Mouse (Mus musculus) heart, postnatal 14 days (tissue): ENCODE data around the gene Zfyve19. TPM values are rescaled to one million over a fixed set of nuclear protein-coding genes. Genes with fewer than 3 reads are reported as not detected.

ENCODE experiments used
- DNase-seq, 2 experiments: peaks; one replicate each; pipeline ENCODE4 v3.0.0; 2021 to 2022
- intact Hi-C: fragments of 180-260 bp; cut with DNase I; formaldehyde crosslinking; loops from one replicate; pipeline ENCODE4 v1.15.1; 2025
- long read RNA-seq, 2 experiments: library from polyadenylated mRNA; stranded (forward); transcript quantifications; one replicate each; pipeline ENCODE4 v2.0.0; 2021
- total RNA-seq, 2 experiments: library from RNA; stranded (reverse); gene quantifications; 2 replicates each; pipeline ENCODE4 v1.2.3; 2021

Zfyve19 gene
- total RNA-seq: 10 to 100 TPM; 15.7 TPM
- long read RNA-seq, experiment 1, transcript Zfyve19-201 (11 exons, 2,008 nt): major isoform, 18 of 25 reads
- long read RNA-seq, experiment 1, partial matches to known transcripts: 0 of 25 reads
- long read RNA-seq, experiment 1, other reads (novel, unspliced or antisense): 5 of 25 reads
- long read RNA-seq, experiment 2, transcript Zfyve19-201 (11 exons, 2,008 nt): major isoform, 11 of 18 reads
- long read RNA-seq, experiment 2, partial matches to known transcripts: 0 of 18 reads
- long read RNA-seq, experiment 2, other reads (novel, unspliced or antisense): 7 of 18 reads

DNA sequence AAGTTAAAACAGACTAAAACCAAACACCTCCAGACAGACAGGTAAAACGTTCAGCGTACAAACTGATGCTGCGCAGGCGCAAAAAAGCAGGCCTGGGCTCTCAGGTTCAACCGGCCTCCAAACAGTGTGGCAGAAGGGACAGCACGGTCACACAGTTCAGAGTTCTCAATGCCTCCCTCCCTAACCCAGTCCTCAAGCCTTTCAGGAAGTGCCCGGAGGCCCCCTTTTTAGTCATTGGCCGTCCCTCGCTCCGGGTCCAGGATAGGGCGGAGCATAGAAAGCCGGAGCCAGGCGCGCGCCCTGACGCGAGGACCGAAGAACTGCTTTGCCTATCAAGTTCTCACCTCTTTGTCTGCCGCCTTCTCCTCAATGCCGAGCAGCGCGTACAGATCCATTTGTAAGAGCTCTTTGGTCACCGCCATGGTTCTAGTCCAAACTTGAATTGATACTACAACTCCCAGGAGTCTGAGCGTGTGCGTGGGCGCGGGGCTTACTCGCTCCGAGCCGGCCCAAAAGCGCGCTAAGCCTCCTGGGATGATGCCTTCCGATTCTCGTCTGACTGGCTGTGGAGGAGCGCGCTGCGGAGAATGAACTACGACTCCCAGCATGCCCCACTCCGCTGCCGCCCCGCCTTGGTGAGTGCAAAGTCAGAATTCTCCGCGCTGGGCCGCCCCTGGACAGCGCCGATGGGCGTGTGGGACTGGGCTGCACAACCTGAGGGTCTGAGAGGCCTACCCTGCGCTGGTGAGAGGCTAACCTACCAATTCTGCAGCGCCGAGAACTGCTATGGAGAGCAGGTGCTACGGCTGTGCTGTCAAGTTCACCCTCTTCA lies at the start of gene Zfyve19, which contains the start of gene Dnajc17:
Gene Zfyve19, plus strand, starts transcription at position 274 of the 832 bp plus-strand sequence.
Gene Dnajc17, minus strand, starts transcription at position 452 of the 832 bp plus-strand sequence.
- intact Hi-C loops: no loop called here
- DNase-seq: peak; percentile 94

DNA sequence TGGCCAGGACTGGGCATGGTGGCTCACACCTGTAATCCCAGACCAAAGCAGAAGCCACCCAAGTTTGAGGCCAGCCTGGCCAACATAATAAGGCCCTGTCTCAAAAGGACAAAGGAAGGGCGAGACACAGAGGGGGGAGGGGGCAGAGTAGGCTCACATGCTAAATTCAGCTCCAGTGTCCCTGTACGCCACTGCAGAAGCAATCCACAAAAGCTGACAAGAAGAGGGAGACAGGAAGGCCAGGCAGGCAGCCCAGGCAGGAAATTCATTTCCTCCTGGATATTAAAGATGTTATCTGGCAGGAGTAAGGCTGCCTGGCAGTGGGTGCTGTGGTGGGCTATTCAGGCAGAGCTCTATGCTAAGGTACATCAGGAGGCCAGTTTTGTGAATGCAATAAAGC lies 47.2 kb upstream of the Zfyve19 start:
- DNase-seq: peak in 1 of 2 experiments; percentile 36
- intact Hi-C loops: no loop called here

DNA sequence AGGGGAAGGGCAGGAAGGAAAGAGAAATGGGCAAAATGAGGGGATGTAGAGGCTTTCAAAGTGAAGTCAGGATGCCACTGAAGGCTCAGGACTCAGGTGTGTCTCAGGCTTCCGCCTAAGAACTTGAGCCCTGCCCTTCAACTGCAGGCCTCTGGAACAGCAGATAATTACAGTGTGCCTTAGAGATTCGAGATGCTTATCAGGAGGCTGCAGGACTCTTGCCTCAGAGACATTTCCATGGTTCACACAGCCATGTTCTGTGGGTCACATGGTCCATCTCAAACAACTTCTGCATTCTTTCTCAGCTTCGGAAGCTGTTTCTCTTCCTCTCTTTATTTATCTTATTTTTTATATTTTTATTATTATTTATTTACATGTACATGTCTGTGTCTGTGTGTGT lies 45.3 kb upstream of the Zfyve19 start:
- no peak for DNase-seq

DNA sequence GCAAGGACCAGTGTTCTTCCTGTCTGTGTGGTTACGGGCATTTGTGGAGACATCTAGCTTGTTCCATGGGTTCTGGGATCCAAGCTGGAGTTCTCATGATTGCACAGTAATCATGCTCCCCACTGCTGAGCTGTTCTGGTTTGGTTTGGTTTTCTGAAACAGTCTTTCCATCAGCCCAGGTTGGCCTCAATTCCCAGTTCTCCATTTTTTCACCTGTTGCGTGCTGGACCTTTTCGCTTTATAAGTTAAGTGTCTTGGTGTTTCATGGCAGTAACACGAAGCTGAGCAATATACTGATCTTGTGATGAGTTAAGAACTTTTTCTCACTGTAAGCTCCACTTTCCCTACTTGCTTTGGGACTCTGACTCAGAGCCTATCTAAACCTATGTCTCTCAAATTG lies 44.4 kb upstream of the Zfyve19 start:
- intact Hi-C loops: no loop called here

More for the DNA sequence above, 45.3 kb upstream of the Zfyve19 start:
- intact Hi-C loops: no loop called here

DNA sequence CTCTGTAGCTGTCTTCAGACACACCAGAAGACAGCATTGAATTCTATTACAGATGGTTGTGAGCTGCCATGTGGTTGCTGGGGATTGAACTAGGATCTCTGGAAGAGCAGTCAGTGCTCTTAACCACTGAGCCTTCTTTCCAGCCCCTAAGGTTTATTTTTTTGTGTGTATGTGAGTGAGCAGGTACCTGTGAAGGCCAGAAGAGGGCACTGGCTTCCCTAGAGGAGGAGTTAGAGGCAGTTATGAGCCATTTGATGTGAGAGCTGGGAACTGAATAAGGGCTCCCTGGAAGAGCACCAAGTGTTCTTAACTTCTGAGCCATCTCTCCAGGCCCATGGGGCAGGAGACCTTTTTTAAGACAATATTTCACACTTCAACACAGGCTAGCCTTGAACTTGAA lies 43.0 kb upstream of the Zfyve19 start:
- no peak for DNase-seq
- intact Hi-C loops: no loop called here

More for the DNA sequence above, 44.4 kb upstream of the Zfyve19 start:
- DNase-seq: no peak

DNA sequence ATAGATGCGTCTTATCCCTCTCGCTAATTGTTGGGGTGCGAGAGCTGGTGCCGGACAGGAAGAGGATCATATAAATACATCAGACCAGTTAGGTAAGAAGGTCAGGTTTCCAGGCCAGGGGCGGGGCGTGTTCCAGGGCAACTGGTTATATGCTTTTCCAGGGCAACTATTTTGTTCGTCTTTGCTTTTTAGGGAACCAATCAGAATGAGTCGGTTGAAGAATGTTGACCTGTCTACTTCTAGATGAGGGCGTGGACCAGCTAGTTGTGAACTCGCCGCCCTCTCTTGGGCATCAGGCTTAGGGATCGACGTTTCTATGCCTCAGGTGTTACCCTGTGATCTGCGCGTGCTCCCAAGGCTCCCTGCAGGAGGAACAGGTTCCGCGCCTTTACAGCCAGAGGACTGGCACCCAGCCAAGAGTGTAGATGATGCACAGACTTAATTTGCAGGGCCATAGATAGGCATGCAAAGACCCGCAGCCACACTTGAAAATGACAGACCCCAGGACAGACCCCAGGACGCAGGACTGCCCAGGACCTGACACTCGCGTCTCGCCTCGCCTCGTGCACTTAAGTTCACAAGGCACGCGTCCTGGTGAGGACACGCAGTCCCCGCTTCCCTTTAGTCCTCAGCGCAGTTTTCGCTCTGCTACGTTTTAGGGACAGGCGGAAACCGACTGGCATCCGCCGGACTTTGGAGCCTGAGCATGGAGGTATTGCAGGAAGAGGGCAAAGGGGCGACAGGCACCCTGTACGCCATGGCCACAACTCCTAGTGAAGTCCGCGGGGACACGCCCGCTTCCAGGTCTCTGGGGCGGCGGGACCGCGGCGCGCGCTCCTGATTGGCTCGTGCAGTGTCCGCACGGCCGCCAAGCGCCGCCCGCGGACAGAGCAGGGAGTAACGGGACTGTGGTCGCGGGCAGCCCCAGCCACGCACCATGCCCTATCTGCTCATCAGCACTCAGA lies 41.2 kb upstream of the Zfyve19 start, which contains the start of gene Gchfr:
Gene Gchfr, plus strand, starts transcription at position 873 of the 965 bp plus-strand sequence.
- DNase-seq: peak; percentile 75 to 76
- intact Hi-C loops: no loop called here

DNA sequence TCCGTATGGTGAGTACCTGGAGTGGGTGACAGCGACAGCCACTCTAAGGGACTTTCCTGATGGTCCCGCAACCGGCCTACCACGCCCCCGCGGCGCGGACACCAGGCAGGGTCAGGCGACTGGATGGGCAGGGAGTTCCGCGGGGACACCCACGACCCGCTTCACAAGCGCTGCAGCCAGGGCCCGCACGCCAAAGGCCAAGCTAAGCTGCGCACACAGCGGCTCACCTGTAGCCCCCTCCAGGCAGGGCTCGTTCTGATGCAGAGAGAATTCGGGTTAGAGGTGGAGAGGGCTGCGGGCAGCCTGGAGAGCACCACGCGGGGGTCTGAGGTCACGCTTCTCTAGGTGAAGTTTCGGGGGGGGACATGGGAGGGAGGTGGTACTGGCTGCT lies 40.6 kb upstream of the Zfyve19 start:
- intact Hi-C loops: no loop called here
- no peak for DNase-seq

DNA sequence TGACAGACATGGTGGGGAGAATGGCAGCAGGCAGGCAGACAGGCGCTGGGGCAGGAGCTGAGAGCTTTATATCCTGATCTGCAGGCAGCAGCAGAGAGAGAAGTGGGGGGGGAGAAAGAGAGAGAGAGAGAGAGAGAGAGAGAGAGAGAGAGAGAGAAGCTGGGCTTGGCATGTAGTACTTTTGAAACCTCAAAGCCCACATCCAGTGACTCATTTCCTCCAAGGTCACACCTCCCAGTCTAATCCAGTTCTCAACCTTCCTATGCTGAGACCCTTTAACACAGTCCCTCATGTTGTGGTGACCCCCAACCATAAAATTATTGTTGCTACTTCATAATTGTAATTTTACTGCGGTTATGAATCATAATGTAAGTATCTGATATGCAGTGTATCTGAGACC lies 38.1 kb upstream of the Zfyve19 start:
- intact Hi-C loops: no loop called here
- no peak for DNase-seq

DNA sequence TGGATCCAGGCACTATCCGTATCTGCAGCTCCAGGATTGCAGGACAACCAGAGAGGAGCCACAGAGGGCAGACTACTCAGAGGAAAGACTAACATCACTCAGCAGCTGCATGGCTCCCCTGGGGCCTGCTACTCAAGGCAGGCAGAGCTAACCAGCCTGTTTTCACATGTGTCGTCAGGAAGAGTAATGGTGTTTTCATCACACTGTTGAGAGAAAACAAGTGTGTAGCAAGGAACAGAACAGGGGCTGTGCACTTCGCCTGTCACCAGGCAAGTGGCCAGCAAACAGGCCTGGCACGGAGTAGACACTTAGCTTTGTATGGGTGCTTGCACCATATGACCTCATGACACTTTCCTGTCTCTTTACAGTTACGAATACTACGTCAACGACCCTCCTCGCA lies 36.8 kb upstream of the Zfyve19 start:
- DNase-seq: peak in 1 of 2 experiments; percentile 49
- intact Hi-C loops: no loop called here

DNA sequence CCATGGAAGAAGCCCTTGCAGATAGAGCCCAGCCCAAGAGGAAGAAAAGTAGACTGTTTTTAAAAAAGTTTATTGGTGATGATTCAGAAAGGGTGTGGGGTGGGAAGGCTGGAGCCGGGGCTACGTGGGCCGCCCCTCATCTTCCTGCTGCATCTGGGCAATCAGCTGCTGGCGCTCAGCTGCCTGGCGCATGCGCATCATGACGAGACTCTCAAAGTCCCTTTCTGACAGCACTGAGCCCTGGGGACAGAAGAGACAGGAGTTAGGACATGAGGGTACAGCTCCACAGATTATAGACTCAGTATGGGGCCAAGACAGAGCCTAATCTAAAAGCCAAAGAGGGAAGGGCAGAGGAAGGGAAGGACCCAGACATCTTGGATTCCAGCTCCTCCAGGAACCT lies 36.0 kb upstream of the Zfyve19 start:
- intact Hi-C loops: no loop called here
- DNase-seq: no peak

DNA sequence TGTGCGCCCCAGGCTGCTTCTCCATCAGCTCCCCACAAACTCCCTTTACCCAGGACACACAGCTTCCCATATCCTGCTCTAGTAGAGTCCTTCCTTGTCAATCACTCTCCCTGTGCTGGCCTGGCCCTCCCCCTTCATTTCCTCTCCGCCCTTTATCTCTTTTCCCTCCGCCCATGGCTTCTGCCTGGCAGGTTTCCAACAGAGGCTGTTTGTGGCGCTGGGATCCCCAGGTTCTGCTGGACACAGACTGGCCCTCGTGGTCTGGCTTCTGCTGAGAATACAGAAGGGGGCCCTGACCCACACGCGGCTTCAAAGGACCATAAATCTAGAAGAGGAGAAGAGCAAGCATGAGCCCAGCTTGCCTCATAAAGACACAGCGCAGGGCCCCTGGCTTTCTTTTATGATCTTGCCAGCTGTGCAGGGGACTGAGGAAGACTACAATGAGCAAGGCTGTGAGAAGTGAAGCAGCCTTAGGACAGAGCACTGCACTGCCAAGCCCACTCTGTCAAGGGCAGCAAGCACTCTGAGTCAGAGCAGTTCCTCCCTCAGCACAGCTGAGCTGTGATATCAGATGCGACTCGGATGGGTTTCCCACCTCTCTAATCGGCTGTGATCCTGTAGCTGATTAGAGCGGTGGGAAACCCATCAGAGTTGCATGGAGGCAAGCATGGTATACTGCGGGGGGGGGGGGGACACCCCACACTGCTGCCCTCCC lies 35.4 kb upstream of the Zfyve19 start:
- intact Hi-C loops: no loop called here
- peak; percentile 75 to 83 for DNase-seq

DNA sequence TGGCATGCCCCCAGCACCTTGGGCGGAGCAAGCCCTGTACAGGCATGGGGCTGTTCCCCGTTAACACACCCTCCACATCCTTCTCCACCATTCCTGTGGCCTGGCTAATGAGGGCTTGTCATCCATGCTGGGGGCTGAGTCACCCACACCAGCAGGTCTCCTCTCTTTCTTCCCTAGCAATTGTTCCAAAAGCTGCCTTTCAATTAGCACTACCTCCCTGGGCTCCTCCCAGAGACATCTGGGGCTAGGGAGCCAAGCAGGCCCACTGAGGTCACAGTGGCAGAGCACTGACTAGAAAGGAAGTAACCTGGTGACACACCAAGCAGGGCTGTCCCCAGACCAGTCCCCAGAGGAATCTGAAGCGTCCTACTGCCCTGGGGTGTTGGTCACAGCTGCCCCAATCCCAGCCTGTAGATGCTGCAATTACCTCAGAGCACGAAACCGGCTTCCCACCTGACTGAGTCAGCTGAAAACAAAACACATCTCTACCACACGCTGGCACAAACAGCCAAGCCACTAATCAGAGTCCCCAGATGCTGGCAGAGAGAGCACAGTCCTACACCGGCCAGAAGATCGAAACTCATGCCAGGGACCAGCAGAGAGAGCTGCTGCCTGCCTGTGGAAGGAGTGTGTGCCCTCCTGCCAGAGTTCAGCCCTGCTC lies 34.3 kb upstream of the Zfyve19 start, which contains the start of gene Gm14137:
Gene Gm14137, plus strand, starts transcription at position 519 of the 661 bp plus-strand sequence.
- no peak for DNase-seq

DNA sequence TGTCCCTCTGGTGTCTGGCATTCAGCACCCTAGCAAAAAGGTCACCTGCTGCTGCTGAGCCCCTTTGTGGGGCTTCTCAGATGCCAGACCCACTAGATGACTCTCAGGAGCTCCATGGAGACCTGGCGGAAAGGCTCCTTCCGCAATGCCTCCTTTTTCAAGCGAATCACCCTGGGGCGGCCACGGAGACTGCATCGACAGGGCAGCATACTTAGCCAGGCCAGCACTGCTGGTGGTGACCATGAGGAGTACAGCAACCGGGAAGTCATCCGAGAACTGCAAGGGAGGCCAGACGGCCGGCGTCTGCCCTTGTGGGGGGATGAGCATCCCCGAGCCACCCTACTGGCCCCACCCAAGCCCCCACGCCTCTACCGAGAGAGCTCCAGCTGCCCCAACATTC lies 33.6 kb upstream of the Zfyve19 start:
- no peak for DNase-seq
- intact Hi-C loops: no loop called here

More for the DNA sequence above, 34.3 kb upstream of the Zfyve19 start, which contains the start of gene Gm14137:
- intact Hi-C loops: no loop called here

DNA sequence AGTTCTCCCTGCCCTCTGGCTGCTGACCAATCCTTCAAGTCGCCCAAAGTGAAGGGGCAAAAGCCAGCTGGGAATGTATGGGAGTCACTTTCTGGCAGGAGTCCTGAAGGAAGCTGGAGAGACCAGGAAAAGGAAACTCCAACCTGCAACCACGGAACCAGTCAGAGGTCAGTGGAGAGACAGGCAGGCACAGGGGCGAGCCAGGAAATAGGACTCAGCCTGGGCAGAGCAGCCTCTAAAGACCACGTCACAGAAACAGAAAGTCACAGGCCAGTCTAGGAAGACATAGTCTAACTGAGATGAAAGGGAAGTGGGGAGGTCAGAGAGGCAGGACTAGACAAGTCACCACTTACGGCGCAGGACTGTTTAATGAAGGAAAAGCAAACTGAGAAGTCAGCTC lies 32.8 kb upstream of the Zfyve19 start:
- intact Hi-C loops: no loop called here
- no peak for DNase-seq

DNA sequence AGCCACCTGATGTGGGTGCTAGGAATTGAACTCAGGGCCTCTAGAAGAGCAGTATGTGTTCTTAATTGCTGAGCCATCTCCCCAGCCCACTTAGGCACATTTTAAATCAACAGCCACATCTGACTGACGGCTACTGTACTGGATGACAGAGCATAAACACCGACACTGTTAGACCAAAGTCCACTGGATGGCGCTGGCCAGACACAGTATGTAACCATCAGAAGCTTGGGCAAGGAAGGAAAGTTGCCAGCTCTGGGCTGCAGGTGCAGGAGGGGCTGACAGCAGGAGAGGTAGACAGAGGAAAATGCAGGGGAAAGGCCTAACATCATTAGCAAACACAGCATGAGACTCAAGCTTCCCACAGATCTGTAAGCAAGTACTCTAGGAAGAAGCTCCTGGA lies 31.7 kb upstream of the Zfyve19 start:
- DNase-seq: no peak
- intact Hi-C loops: no loop called here

DNA sequence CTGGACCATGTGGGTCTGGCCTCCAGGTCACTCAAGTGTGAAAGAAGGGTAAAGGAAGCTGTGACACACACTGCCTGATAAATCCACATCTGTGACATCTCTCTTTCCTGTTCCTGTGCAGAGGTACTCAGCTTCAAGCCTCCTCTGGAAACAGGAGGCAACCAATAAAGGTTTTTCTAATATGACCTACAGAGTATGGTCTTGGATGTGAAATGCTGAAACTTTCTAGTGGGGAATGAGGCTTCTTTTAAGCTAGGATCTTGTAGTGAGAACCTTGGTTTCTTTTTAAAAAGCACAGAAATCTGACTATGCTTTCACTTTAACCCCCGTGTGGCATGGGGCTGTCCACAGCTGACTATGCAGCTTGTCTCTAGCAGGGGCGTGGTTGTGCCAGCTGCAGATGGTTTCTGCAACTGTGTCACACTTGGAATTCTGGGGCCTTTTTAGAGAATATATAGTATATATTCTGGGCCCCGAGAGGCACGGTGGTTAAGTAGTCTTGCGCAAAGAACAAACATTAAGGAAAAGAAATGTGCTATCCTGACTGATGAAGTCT lies 31.0 kb upstream of the Zfyve19 start:
- DNase-seq: no peak
- intact Hi-C loops: no loop called here

DNA sequence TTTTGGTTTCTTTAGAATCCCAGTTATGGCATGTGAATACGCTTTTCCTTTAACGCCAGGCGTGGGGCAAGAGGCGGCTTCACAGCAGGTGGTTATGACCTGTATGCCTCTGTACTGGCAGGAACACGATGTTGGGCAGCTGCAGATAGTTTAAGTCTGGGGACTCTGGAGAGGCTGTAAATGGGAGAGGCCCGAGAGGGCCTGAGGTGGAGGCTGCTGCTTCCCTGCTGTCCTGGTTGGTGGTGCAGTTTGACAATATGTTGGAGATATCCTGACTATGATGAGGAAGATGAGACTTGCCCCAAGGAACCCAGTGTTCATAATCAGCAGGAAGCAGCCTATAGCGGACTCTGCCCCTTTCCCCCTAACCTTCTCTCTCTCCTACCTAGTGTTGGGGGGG lies 25.5 kb upstream of the Zfyve19 start:
- no peak for DNase-seq
- intact Hi-C loops: loop anchor here (10.0 kb wide), 1 partner anchor 278 kb away; the partner anchor contains the start of gene Bahd1

DNA sequence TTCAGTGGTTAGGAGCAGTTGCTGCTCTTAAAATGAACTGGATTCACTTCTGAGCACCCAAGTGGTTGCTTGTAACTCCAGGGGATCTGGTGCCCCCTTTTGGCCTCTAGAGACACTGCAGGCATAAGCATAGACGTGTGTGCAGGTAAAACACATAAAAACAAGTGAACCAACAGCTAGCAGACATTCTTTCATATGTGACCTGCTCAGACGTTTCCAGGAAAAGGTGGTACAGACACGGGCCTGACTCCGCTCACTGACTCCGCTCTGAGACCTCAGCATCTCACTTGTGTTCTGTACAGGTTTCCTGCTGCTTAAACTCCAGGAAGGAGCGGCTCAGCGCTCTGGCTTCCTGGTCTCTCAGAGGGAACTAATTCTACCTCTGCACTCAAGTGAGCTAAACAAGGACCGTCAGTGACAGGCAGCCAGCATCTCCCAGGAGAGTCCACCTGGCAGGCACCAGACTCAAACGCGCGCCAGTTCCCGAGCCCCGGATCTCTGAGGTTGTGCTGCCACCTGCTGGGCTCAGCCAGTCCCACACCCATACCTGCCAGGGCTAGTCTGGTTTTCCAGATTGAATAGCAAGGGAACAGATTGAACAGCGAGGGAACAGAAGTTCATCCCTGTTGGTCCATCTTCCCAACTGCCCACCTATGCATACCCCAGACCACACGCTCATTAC lies 19.2 kb upstream of the Zfyve19 start:
- intact Hi-C loops: loop anchor here (2.0 to 10.0 kb wide), 5 partner anchors 32 to 284 kb away; partner anchors contain the start of genes Bahd1 and Rmdn3
- DNase-seq: peak; percentile 88 to 93
